ENCODE assay signal across 14 mouse cellular contexts in genomic region chr6:146752178-146752577, GRCm38 (mm10). TPM values are rescaled to one million over a fixed set of nuclear protein-coding genes. Genes with fewer than 3 reads are reported as not detected.
DNase-seq lines count a peak whose midpoint lies in the region; ATAC-seq and TF ChIP-seq lines count a peak whose summit lies in the region.
"Had no signal": no experiment of that assay in that cellular context is flagged by ENCODE, and none has a peak within 500 bp of the region (broad histone marks: within the 10 kb centered on the region; RNA-seq: fewer than 3 reads in every experiment).

No protein-coding gene starts in this region.

- no peak for TF ChIP-seq CTCF in heart, adult 2 months (IDR thresholded peaks at IDR 0.05)
- no peak for TF ChIP-seq CTCF in CH12.LX (conservative IDR thresholded peaks at IDR 0.05 in 1 of 2, IDR thresholded peaks at IDR 0.05 in 1 of 2; ENCODE audit: low read depth in 2 of 2, low read length in 2 of 2)
- no peak for TF ChIP-seq CTCF in midbrain, postnatal 0 days (IDR thresholded peaks at IDR 0.05)

- no peak for ATAC-seq in heart, embryonic 16.5 days (replicated peaks; ENCODE audit: extremely low read depth, insufficient read depth, low FRiP score)
- ATAC-seq in CD4-positive, CD25-positive, alpha-beta regulatory T cell, adult 4 months, result peak; percentile 50
- no peak for ATAC-seq in midbrain, postnatal 0 days (ENCODE audit: low FRiP score)

- H3K9me3 ChIP-seq in heart, embryonic 16.5 days (replicated peaks; ENCODE audit: control insufficient read depth, low read length), result no peaks in the 10 kb centered on the region
- no peaks in the 10 kb centered on the region for H3K9me3 ChIP-seq in CH12.LX (replicated peaks; ENCODE audit: low read length)
- no peaks in the 10 kb centered on the region for H3K9me3 ChIP-seq in midbrain, postnatal 0 days (ENCODE audit: low read length)
- H3K9me3 ChIP-seq: liver, embryonic 13.5 days had no signal

- TF ChIP-seq EP300 in heart, adult 2 months (IDR thresholded peaks at IDR 0.05; ENCODE audit: insufficient read depth, low read depth, low read length), result no peak
- no peak for TF ChIP-seq EP300 in CH12.LX (IDR thresholded peaks at IDR 0.05; ENCODE audit: low read length)

- H3K79me2 ChIP-seq in heart, adult 2 months (replicated peaks; ENCODE audit: control insufficient read depth, insufficient read depth, low read length), result peaks cover 7% of the 10 kb centered on the region; the same call in 1 of the 2 replicates
- no peaks in the 10 kb centered on the region; the same call in 1 of the 2 replicates for H3K79me2 ChIP-seq in CH12.LX (replicated peaks; ENCODE audit: control insufficient read depth, extremely low read depth, insufficient read depth, poor library complexity, severe bottlenecking)

- no peak overlapping the region; the same call in 1 of the 2 replicates for H3K9ac ChIP-seq in heart, embryonic 16.5 days (ENCODE audit: low read length)
- H3K9ac ChIP-seq in heart, adult 2 months (ENCODE audit: low read depth, low read length), result no peak overlapping the region
- H3K9ac ChIP-seq in CH12.LX (ENCODE audit: insufficient read depth, low read depth), result no peak overlapping the region
- H3K9ac ChIP-seq in midbrain, postnatal 0 days (replicated peaks; ENCODE audit: low read length, poor library complexity, severe bottlenecking), result no peak overlapping the region
- H3K9ac ChIP-seq: liver, embryonic 13.5 days had no signal

- WGBS in heart, embryonic 16.5 days, result 78% methylated on average over 2 of the region's 2 CpGs
- WGBS in heart, adult 2 months, result 78% methylated on average over 2 of the region's 2 CpGs
- WGBS in midbrain, postnatal 0 days, result 82% methylated on average over 2 of the region's 2 CpGs

- peak overlapping the region; percentile 80 for H3K27ac ChIP-seq in heart, embryonic 16.5 days (ENCODE audit: low read length)
- H3K27ac ChIP-seq in heart, adult 2 months, result no peak overlapping the region; the same call in 1 of the 2 replicates
- no peak overlapping the region for H3K27ac ChIP-seq in CH12.LX (ENCODE audit: insufficient read depth, low read depth)
- 0 out of 2 replicates have a peak overlapping the region, but pooled peaks have one; percentile 21 for H3K27ac ChIP-seq in midbrain, postnatal 0 days (ENCODE audit: low read depth, low read length)
- H3K27ac ChIP-seq: layer of hippocampus, adult 2 months; liver, embryonic 13.5 days had no signal

- in situ Hi-C loops in CH12.LX (cut with MboI; ENCODE audit: low pct_ligation_motif_present, low pct_unique_long_range_greater_than_20kb, low sequenced_read_pairs), result loop anchor here (25.0 kb wide), 1 partner anchor 340 kb away; no protein-coding TSS in a partner anchor

- no peaks in the 10 kb centered on the region for H3K27me3 ChIP-seq in heart, embryonic 16.5 days (ENCODE audit: control insufficient read depth, insufficient read depth, low read length)
- no peaks in the 10 kb centered on the region for H3K27me3 ChIP-seq in heart, adult 2 months (ENCODE audit: control insufficient read depth, insufficient read depth, low read length)
- no peaks in the 10 kb centered on the region for H3K27me3 ChIP-seq in CH12.LX (replicated peaks)
- H3K27me3 ChIP-seq in midbrain, postnatal 0 days (ENCODE audit: insufficient read depth, low read length), result no peaks in the 10 kb centered on the region
- H3K27me3 ChIP-seq: liver, embryonic 13.5 days had no signal

- intact Hi-C loops in heart, adult 2 months (cut with DNase I), result no loop called here

- no peak for TF ChIP-seq POLR2A in heart, adult 2 months (IDR thresholded peaks at IDR 0.05; ENCODE audit: insufficient read depth, low read depth, low read length)
- TF ChIP-seq POLR2A in CH12.LX (IDR thresholded peaks at IDR 0.05; ENCODE audit: low read depth, low read length), result no peak

- H3K36me3 ChIP-seq in heart, embryonic 16.5 days (ENCODE audit: control insufficient read depth, insufficient read depth), result no peaks in the 10 kb centered on the region
- peaks cover 22% of the 10 kb centered on the region for H3K36me3 ChIP-seq in heart, adult 2 months (ENCODE audit: control insufficient read depth, insufficient read depth, low read length)
- peaks cover 0 to 3% of the 10 kb centered on the region in 2 experiments for H3K36me3 ChIP-seq in CH12.LX (replicated peaks in 1 of 2; ENCODE audit: control insufficient read depth in 1 of 2, insufficient read depth in 1 of 2, low read length in 1 of 2)
- H3K36me3 ChIP-seq in midbrain, postnatal 0 days (ENCODE audit: insufficient read depth, low read length), result no peaks in the 10 kb centered on the region
- H3K36me3 ChIP-seq: liver, embryonic 13.5 days had no signal

- H3K4me2 ChIP-seq in heart, embryonic 16.5 days (ENCODE audit: low read depth, low read length), result no peak overlapping the region
- peak overlapping the region; percentile 59; the same call in 1 of the 2 replicates for H3K4me2 ChIP-seq in CH12.LX (ENCODE audit: insufficient read depth, low read depth, poor library complexity, severe bottlenecking)
- no peak overlapping the region for H3K4me2 ChIP-seq in midbrain, postnatal 0 days (ENCODE audit: low read depth, low read length, poor library complexity, severe bottlenecking)
- H3K4me2 ChIP-seq: liver, embryonic 13.5 days had no signal

- peaks cover 65% of the 10 kb centered on the region for H3K4me1 ChIP-seq in heart, embryonic 16.5 days (ENCODE audit: control insufficient read depth, insufficient read depth, low read length)
- H3K4me1 ChIP-seq in heart, adult 2 months (ENCODE audit: control insufficient read depth, insufficient read depth, low read length), result peaks cover 22% of the 10 kb centered on the region
- H3K4me1 ChIP-seq in CH12.LX (ENCODE audit: control insufficient read depth in 1 of 2, insufficient read depth in 2 of 2), result peaks cover 25 to 78% of the 10 kb centered on the region in 2 experiments
- peaks cover 2% of the 10 kb centered on the region; the same call in 1 of the 2 replicates for H3K4me1 ChIP-seq in midbrain, postnatal 0 days (ENCODE audit: insufficient read depth, low read length)

- no peak for DNase-seq in heart, adult 2 months
- DNase-seq in CH12.LX (ENCODE audit: extremely low read depth), result no peak
- DNase-seq in midbrain, postnatal 0 days (ENCODE audit: low spot score), result no peak
- no peak for DNase-seq in cerebellum, postnatal 25 days
- no peak for DNase-seq in ovary, postnatal 10 days (ENCODE audit: low spot score)
- DNase-seq: cerebellum, adult 11-12 months; cerebellum, postnatal 36 days; kidney, adult 11 months; liver, embryonic 13.5 days; thymus, postnatal 14 days had no signal

- TF ChIP-seq RAD21 in CH12.LX (IDR thresholded peaks at IDR 0.05; ENCODE audit: low read depth, low read length), result no peak

- H3K4me3 ChIP-seq in heart, embryonic 16.5 days (ENCODE audit: low read length), result no peak overlapping the region
- no peak overlapping the region for H3K4me3 ChIP-seq in heart, adult 2 months
- H3K4me3 ChIP-seq in CH12.LX (replicated peaks in 1 of 3; ENCODE audit: low read depth in 2 of 3, low read length in 2 of 3, poor library complexity in 1 of 3), result no peak overlapping the region
- H3K4me3 ChIP-seq in midbrain, postnatal 0 days (ENCODE audit: low read depth, low read length), result no peak overlapping the region
- H3K4me3 ChIP-seq: layer of hippocampus, adult 2 months; liver, embryonic 13.5 days had no signal

- dilution Hi-C loops in CH12.LX (cut with MboI; ENCODE audit: extremely low pct_ligation_motif_present, extremely low pct_unique_long_range_greater_than_20kb, low sequenced_read_pairs), result no loop called here

TF ChIP-seq in CH12.LX, 34 proteins besides CTCF, POLR2A, EP300 and RAD21 (continues in another document):
- TF ChIP-seq USF2 (conservative IDR thresholded peaks at IDR 0.05; ENCODE audit: low read depth, low read length) (no peak), JUN (IDR thresholded peaks at IDR 0.05; ENCODE audit: insufficient read depth, low read depth, low read length) (no peak), GABPA (IDR thresholded peaks at IDR 0.05; ENCODE audit: insufficient replicate concordance, low read depth, low read length) (no peak), ZC3H11A (IDR thresholded peaks at IDR 0.05; ENCODE audit: low read depth, low read length) (no peak), UBTF (IDR thresholded peaks at IDR 0.05; ENCODE audit: low read depth, low read length) (no peak), USF1 (IDR thresholded peaks at IDR 0.05; ENCODE audit: low read depth, low read length) (no peak), POLR2AphosphoS2 (IDR thresholded peaks at IDR 0.05; ENCODE audit: low read depth, low read length) (no peak), JUND (conservative IDR thresholded peaks at IDR 0.05; ENCODE audit: low read depth, low read length) (no peak), ZKSCAN1 (IDR thresholded peaks at IDR 0.05; ENCODE audit: borderline replicate concordance, low read depth, low read length) (no peak), MXI1 (IDR thresholded peaks at IDR 0.05; ENCODE audit: low read depth, low read length) (no peak), TCF12 (IDR thresholded peaks at IDR 0.05; ENCODE audit: low read depth, low read length) (no peak), ETS1 (conservative IDR thresholded peaks at IDR 0.05; ENCODE audit: low read depth, low read length) (no peak), MAFK (IDR thresholded peaks at IDR 0.05; ENCODE audit: insufficient replicate concordance, low read length) (no peak), BHLHE40 (IDR thresholded peaks at IDR 0.05; ENCODE audit: low read depth, low read length) (no peak)

RNA-seq across cellular contexts. Expression of gene Stk38l, which starts 27.4 kb away (rescaled TPM):
- polyA plus RNA-seq in heart, embryonic 16.5 days (2015; fragmentation: Nextera tagmentation; extraction: Ambion mirVana), result 28.9 and 30.3 TPM in 2 replicates
- total RNA-seq in heart, adult 2 months (2021), result 10 to 100 TPM; 13.9 to 14.4 TPM
- 3.1 and 8.0 TPM in 2 replicates for polyA plus RNA-seq in heart, adult 2 months (2012; rRNA removed)
- 10 to 100 TPM; 18.7 to 19.9 TPM for polyA plus RNA-seq in CD4-positive, CD25-positive, alpha-beta regulatory T cell, adult 4 months (2017; shearing (Covaris generic))
- total RNA-seq in CH12.LX (2012; rRNA removed), result 4.0 and 4.7 TPM in 2 replicates
- total RNA-seq in CH12.LX (2014; rRNA removed), result 3.4 and 3.8 TPM in 2 replicates
- polyA plus RNA-seq in CH12.LX (2012; ENCODE audit: insufficient read length, low read depth), result 5.2 and 5.8 TPM in 2 replicates
- total RNA-seq in midbrain, postnatal 0 days (2014; rRNA removed), result 6.6 and 8.2 TPM in 2 replicates
- 12.4 and 12.9 TPM in 2 replicates for polyA plus RNA-seq in midbrain, postnatal 0 days (2015; fragmentation: Nextera tagmentation; extraction: Ambion mirVana)

RNA-seq across cellular contexts. Expression of gene Arntl2, which starts 43.7 kb away (rescaled TPM):
- 2.8 and 2.9 TPM in 2 replicates for polyA plus RNA-seq in heart, embryonic 16.5 days (2015; fragmentation: Nextera tagmentation; extraction: Ambion mirVana)
- total RNA-seq in heart, adult 2 months (2021), result 1 to 10 TPM in 1 of 2 experiments, under 1 TPM in 1; 0.86 to 1.5 TPM
- polyA plus RNA-seq in heart, adult 2 months (2012; rRNA removed), result 1.6 and 2.6 TPM in 2 replicates
- polyA plus RNA-seq in CD4-positive, CD25-positive, alpha-beta regulatory T cell, adult 4 months (2017; shearing (Covaris generic)), result 1 to 10 TPM; 1.3 to 1.7 TPM
- total RNA-seq in CH12.LX (2012; rRNA removed) (not detected in 2 replicates), CH12.LX (2014; rRNA removed) (0.07 TPM in 1 of 2 replicates, not detected in the other)
- polyA plus RNA-seq in CH12.LX (2012; ENCODE audit: insufficient read length, low read depth), result not detected in 2 replicates
- 2.5 and 6.4 TPM in 2 replicates for total RNA-seq in midbrain, postnatal 0 days (2014; rRNA removed)
- 4.5 and 6.4 TPM in 2 replicates for polyA plus RNA-seq in midbrain, postnatal 0 days (2015; fragmentation: Nextera tagmentation; extraction: Ambion mirVana)
- total RNA-seq: megakaryocyte-erythroid progenitor cell, adult 5-6 weeks had no signal

Comparison
In these comparisons a context has a peak if more than half of its experiments do, and no peak if none do; other contexts are left out.
1. H3K27ac ChIP-seq: peak in heart, embryonic 16.5 days (single experiment) and midbrain, postnatal 0 days (single experiment); none in heart, adult 2 months (single experiment) and CH12.LX (single experiment).